In genomic region chr10:128096693-128097586, GRCm38 (mm10) we compare ENCODE assay signal across 8 mouse cellular contexts. TPM values are rescaled to one million over a fixed set of nuclear protein-coding genes. Genes with fewer than 3 reads are reported as not detected.
DNase-seq lines count a peak whose midpoint lies in the region; ATAC-seq and TF ChIP-seq lines count a peak whose summit lies in the region.

No protein-coding gene starts in this region.

- 2% methylated on average over 80 of the region's 86 CpGs for WGBS in forebrain, postnatal 0 days

- no peaks in the 10 kb centered on the region for H3K9me3 ChIP-seq in forebrain, postnatal 0 days (ENCODE audit: low read length)

- H3K9ac ChIP-seq in forebrain, postnatal 0 days = peak overlapping the region; percentile 84

- no peaks in the 10 kb centered on the region for H3K36me3 ChIP-seq in forebrain, postnatal 0 days (ENCODE audit: insufficient read depth)

- peak overlapping the region; percentile 90 for H3K4me3 ChIP-seq in forebrain, postnatal 0 days (ENCODE audit: low read depth, low read length)

- peak overlapping the region; percentile 81 for H3K27ac ChIP-seq in forebrain, postnatal 0 days (ENCODE audit: low read depth, low read length)

- peak; percentile 45 for TF ChIP-seq CTCF in forebrain, postnatal 0 days (IDR thresholded peaks at IDR 0.05; ENCODE audit: low read depth)

- peaks cover 10% of the 10 kb centered on the region for H3K4me1 ChIP-seq in forebrain, postnatal 0 days (ENCODE audit: insufficient read depth)

- H3K27me3 ChIP-seq in forebrain, postnatal 0 days (ENCODE audit: insufficient read depth, low read length) = no peaks in the 10 kb centered on the region

- ATAC-seq in forebrain, postnatal 0 days = peak; percentile 91
- ATAC-seq in hematopoietic stem cell, adult 5-6 weeks (replicated peaks in 1 of 2; ENCODE audit: insufficient read depth in 1 of 2, low FRiP score in 2 of 2, low TSS enrichment in 1 of 2, low read depth in 1 of 2, poor library complexity in 2 of 2, severe bottlenecking in 2 of 2) = peak; percentile 43

- H3K4me2 ChIP-seq in forebrain, postnatal 0 days (ENCODE audit: low read depth) = peak overlapping the region; percentile 69

- DNase-seq in MN1 (ENCODE audit: low spot score) = peak; percentile 96
- DNase-seq in cerebellum, adult 18-20 months = peak; percentile 86 to 91
- DNase-seq in forebrain, postnatal 0 days = peak; percentile 91
- DNase-seq in layer of hippocampus, postnatal 10 days (ENCODE audit: low spot score in 2 of 2) = peak; percentile 78 to 88
- DNase-seq in lung, postnatal 36 days = peak; percentile 85
- peak; percentile 95 for DNase-seq in retina, postnatal 1 day
- DNase-seq in thymus, postnatal 4 days = peak; percentile 94

RNA-seq across cellular contexts. Expression of gene Baz2a, which starts 5.6 kb away (rescaled TPM):
- total RNA-seq in forebrain, postnatal 0 days (2014; rRNA removed) = 9.3 and 10.0 TPM in 2 replicates
- polyA plus RNA-seq in forebrain, postnatal 0 days (2015; fragmentation: Nextera tagmentation; extraction: Ambion mirVana) = 3.8 and 7.0 TPM in 2 replicates
- total RNA-seq in hematopoietic stem cell, adult 5-6 weeks (2017) = 17.8 and 23.1 TPM in 2 replicates
- total RNA-seq in layer of hippocampus, postnatal 10 days (2021) = 10 to 100 TPM; 32.0 to 35.1 TPM

RNA-seq across cellular contexts. Expression of gene Atp5b, which starts 13.9 kb away (rescaled TPM):
- 2,470 and 2,914 TPM in 2 replicates for total RNA-seq in forebrain, postnatal 0 days (2014; rRNA removed)
- polyA plus RNA-seq in forebrain, postnatal 0 days (2015; fragmentation: Nextera tagmentation; extraction: Ambion mirVana) = 2,164 and 2,181 TPM in 2 replicates
- 1,271 and 2,840 TPM in 2 replicates for total RNA-seq in hematopoietic stem cell, adult 5-6 weeks (2017)
- 1,000 to 10,000 TPM; 1,650 to 1,701 TPM for total RNA-seq in layer of hippocampus, postnatal 10 days (2021)

RNA-seq across cellular contexts. Expression of gene Ptges3, which starts 38.2 kb away (rescaled TPM):
- 146 and 157 TPM in 2 replicates for total RNA-seq in forebrain, postnatal 0 days (2014; rRNA removed)
- polyA plus RNA-seq in forebrain, postnatal 0 days (2015; fragmentation: Nextera tagmentation; extraction: Ambion mirVana) = 439 and 454 TPM in 2 replicates
- total RNA-seq in hematopoietic stem cell, adult 5-6 weeks (2017) = 249 and 336 TPM in 2 replicates
- total RNA-seq in layer of hippocampus, postnatal 10 days (2021) = 100 to 1,000 TPM; 166 to 168 TPM

Comparison
In these comparisons a context has a peak if more than half of its experiments do, and no peak if none do; other contexts are left out.
1. Peak in every context shown above with its lines: DNase-seq, ATAC-seq, H3K4me3 ChIP-seq and H3K27ac ChIP-seq.